Mouse (Mus musculus) right cerebral cortex, postnatal 36 days (tissue): ENCODE results near the gene Baz1a.
"Not testable (repeated sequence)": the region's sequence is repeated elsewhere in the genome, so short reads cannot be mapped to it uniquely, and the experiment has no call there.

Source experiments
- DNase-seq, 2 experiments: peaks; one replicate each; pipeline ENCODE4 v3.0.0; 2022; ENCODE audit warnings: low spot score in 2 of 2, mixed read lengths in 1 of 2

Baz1a gene

DNA sequence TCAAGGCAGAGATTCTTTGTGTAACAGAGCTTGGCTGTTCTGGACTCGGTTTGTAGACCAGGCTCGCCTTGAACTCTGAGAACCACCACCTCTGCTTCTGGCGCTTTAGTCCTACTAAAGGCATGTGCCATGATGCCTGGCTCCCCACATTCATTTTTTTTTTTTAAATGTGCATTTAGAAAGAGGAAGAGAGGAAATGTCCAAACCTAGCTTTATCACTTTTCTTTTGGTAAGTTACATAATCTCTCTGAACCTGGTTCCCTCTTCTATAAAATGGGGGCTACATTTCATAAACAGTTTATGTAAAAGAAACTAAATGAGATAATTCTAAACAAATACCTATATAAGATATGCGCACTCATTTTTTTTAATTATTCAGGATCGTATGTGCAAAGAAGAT lies 33.2 kb downstream of the Baz1a start:
- DNase-seq: no peak

DNA sequence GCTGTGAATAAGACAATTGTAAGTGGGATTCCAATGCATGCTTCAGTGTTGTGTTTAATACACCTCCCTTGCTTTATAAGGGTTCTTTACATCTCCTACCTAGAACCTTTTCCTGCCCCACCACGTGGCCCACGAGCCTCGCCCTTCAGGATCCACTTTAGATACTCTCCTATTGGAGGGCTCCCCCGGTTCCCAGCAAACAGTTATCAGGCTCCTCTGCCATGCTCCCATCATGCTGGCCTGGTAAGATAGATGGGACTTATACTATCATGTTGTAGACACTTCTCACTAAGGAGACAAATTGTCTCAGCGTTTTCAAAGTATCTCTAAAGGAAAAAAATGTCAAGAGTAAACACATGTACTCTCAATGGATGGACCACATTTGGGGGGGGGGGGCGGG lies 33.6 kb downstream of the Baz1a start:
- DNase-seq: no peak

DNA sequence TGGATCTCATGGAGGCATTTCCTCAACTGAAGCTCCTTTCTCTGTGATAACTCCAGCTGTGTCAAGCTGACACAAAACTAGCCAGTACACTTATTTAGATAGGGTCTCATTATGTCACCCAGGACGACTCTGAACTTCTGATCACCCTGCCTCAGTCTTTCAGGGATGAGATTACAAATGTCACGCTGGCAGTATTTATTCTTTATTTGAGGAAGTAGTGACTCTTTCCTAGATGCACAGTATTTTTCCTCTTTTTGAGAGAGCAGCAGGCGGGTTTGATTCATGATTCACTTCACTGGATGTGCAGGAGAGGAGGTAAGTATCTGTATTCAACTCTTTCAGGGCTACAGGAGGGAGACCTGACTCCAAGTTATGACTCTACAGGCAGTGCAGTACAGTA lies 45.1 kb downstream of the Baz1a start:
- DNase-seq: no peak

DNA sequence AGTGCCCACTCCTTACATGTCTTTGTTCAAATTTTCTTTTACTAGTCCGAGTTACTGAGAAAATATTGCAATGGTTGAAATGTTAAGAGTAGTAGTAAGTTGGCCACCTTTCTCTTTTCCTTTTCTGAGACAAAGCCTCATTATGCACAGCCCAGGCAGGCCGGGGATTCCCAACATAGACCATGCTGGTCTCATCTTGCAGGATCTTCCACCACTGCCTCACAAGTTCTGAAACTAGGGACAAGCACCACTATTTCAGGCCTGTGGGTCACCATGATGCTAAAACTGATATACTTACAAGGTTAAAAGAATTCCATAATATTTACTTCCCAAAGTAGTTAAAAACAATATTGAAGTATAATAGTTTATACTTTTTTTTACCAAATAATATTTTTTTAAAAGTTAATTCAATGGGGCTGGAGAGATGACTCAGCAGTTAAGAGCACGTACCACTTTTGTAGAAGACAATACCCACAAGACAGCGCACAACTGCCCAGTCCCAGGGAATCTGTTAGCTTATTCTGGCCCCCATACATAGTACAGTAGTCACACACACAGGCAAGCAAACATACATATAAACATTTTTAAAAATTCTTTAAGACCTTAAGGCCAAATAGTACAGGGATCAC lies 48.5 kb downstream of the Baz1a start:
- no peak for DNase-seq

DNA sequence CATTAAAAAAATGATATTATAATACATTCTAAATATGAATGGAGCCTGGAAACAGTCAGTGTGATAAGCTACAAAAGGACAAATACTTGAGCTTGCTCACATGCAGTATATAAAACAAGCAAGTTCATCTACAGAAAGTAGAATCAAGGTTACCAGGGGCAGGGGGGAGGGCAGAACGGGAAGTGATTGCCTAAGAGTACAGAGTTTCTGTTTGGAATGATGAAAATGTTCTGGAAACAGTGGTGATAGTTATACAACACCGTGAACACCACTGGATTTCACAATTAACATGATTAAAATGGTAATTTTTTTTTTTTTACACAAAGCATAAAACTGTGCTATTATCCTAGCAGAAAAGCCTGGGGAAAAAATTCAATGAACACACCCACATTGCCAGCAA lies 54.6 kb downstream of the Baz1a start:
- DNase-seq: no peak

DNA sequence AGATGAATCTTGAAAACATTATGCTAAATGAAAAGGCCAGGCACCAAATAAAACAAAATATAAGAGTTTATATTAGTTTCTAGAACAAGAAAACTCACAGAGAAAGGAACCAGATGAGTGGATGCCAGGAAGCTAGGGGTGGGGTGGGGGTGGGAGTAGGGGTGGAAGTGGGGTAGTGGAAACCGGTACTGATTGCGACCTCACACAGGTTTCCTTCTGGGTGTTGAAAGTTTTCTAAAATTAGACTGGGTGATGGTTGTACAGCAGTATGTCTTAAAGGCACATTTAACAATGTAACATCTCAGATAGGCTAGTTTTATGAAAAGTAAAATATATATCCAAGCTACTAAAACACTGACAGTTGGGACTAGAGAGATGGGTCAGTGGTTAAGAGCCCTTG lies 57.2 kb downstream of the Baz1a start:
- no peak for DNase-seq

DNA sequence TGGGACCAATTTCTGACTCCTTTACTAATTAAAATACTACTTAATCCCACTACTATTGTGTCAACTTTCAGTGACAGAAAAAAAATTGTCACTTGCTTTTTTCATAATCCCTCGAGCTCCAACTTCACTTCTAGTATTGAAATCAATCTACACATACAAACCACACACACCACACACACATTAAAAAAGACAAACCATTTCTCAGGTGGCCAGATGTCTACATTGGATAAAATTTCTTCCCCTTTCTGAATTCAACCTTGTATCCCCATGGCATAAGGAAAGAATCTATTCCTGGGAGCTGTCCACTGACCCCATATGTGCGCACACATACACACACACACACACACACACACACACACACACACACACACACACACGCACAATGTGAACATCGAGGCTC lies 57.7 kb downstream of the Baz1a start:
- no peak for DNase-seq

DNA sequence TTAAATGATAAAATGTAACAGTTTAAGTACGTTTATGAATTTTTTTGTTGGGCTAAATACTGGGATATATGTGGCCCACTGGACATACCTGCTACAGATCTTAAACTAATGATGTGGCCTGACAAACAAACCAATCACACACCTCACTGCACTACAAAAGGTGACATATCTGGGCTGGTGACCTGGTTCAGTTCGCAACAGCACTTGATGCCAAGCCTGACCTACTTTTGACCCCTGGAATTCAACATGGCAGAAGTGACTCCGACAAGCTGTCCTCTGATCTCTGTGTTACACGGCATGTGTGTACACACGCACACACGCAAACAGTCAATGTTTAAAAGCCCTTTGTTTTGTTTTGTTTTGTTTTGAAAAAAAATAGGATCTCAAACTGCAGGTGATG lies 68.0 kb downstream of the Baz1a start:
- no peak for DNase-seq

DNA sequence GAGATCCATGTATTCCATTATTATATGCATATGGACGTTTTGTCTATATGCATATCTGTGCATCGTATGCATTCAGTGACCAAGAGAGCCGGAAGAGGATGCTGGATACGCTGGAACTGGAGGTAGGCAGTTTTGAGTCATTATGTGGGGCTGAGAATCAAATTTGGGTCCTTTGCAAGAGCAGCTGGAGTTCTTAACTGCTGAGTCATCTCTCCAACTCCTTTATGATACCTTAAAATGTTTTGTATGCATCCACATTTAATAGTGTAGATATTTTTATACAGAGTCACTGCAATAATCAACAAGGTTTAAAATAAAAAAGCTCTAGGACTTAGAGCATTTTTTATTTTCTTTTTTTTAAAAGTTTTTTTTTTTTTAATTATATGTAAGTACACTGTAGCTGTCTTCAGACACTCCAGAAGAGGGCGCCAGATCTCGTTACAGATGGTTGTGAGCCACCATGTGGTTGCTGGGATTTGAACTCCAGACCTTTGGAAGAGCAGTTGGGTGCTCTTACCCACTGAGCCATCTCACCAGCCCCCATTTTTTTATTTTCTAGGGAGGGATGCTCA lies 71.5 kb downstream of the Baz1a start:
- DNase-seq: not testable (repeated sequence)

DNA sequence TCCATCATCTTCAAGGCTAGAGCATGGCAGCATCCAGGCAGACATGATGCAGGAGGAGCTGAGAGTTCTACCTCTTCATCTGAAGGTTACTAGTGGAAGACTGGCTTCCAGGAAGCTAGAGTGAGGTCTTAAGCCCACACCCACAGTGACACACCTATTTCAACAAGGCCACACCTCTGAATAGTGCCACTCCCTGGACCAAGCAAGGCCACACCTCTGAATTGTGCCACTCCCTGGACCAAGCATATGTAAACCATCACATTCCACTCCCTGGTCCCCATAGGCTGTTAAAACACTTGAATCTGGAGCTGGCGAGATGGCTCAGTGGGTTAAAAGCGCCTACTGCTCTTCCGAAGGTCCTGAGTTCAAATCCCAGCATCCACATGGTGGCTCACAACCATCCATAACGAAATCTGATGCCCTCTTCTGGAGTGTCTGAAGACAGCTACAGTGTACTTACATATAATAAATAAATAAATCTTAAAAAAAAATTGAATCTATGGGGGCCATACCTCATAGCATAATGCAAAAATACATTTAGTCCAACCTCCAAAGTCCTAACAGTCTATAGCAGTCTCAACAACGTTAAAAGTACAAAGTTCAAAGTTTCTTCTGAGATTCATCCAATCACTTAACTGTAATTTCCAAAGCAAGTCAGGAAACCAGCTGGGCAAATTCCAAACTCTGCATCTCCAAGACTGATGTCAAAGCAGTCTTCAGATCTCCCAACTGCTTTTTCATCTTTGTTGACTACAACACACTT lies 76.4 kb downstream of the Baz1a start:
- not testable (repeated sequence) for DNase-seq

DNA sequence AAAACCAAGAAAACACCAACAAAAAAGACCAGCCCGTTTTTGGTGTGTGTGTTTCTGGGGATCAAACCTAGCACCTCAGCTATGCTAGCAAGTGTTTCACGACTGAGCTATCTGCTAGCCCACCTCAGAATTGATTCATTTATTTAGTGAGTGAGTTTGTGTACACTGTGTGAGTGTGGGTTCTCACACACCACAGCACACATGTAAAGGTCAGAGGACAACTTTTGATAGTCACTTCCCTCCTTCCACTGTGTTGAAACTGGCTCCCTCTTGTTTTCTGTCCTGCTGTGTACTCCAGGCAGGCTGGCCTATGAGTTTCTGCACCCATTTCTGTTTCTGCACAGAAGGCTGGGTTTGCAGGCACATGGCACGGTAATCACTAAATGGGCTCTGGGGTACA lies 103.8 kb downstream of the Baz1a start:
- no peak for DNase-seq

DNA sequence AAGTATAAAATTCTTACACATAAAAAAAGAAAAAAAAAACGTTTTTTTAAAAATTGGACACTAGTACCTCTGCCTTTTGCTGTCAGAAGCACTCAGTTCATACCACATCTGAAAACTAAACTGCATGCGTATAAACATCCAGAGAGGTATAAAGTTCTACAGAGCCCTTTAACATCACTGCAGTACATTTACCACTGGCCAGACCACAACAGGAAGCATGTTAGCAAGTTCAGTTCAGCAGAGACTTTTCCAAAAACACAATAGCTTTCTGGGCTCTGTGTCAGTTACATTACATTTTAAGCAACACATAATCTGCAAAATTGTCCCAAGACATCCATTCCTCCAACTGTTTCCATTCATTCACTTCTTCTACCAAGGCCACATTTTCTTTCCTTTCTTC lies 121.6 kb downstream of the Baz1a start:
- not testable (repeated sequence) for DNase-seq

DNA sequence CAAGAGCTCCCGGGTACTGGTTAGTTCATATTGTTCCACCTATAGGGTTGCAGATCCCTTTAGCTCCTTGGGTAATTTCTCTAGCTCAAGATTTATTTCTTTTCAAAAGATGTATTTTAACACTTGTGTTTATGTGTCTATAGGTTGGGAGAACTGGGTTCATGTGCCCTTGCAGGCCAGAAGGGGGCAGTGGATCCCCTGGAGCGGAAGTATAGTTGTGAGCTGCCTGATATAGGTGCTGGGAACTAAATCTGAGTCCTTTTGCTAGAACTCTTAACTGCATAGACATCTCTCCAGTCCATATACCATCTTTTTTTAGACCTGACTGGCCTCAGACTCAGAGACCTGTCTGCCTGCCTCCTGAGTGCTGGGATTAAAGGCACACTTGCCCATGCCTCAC lies 123.7 kb downstream of the Baz1a start:
- no peak for DNase-seq

DNA sequence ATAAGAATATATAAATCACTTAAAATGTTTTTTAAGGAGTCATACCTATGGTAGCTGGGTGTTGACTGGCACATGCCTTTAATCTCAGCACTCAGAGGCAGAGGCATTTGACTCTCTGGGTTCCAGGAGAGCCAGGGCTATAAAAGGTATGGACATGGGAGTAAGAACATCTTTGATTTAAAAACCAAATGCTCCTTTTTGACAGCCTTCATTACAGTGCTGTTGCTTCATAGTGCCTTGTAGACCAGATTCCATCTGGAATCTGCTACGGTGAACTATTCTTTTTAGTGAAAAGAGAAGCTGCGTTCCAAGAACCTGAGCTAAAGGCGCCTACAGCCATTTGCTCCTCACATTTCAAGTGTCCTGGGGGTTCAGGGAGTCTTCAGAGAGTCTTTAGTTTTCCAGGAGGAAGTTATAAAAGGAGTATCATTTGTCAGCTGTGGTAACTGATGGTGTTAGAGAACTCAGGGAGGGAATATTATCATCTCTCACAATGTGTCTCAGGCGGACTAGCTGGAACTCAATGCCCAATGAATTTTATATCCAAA lies 126.5 kb downstream of the Baz1a start:
- no peak for DNase-seq

DNA sequence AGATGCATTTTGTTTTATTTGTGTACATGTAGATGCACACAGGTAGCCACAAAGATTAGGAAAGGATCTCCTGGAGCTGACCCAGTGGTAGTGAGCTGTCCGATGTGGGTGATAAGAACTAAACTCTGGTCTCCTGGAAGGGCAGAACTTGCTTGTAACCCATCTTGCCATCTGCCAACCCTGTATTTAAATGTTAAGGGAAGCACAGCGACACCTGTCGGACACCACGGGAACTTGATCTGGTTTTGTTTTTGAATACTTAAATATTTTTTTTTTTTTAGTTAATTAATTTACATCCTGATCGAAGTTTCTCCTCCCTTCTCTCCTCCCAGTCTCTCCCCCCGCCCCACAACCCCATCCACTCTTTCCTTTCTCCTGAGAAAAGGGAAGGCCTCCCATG lies 134.5 kb downstream of the Baz1a start:
- DNase-seq: no peak

DNA sequence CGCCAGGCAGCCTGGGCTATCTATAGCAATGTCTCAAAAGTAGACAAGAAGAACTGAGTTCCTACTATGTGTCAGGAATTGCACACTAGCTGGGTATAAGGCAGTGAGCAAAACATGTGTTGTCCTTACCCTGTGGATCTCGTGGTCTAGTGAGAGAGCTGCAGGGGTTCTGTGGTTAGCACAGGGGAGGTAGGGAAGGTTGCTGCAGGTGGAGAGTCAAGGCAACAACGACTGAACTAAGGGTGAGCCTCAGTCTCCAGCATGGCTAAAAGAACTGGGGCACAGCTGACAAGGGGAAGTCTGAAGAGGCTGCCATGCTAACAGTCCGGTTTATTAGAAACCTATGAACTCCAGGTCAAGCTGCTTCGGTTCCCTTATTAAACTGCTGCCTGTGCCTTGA lies 134.9 kb downstream of the Baz1a start:
- DNase-seq: no peak

DNA sequence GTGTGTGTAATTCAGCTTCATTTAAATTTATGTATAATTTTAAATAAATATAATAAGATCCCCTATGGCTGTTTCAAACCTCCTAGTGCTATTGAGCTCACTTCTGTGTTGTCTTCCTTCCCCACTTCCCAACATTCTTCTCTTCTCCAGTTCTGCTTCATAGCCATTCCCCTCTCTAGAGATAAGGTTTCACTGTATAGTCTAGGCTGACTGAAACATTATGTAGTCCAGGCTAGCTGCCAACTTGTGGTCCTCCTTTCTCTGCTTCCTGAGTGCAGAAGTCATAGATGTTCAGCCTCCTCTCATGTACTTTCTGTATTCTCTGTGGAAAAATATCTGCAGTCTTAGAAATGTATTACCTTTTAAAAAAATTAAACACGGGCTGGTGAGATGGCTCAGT lies 136.3 kb downstream of the Baz1a start:
- DNase-seq: no peak

DNA sequence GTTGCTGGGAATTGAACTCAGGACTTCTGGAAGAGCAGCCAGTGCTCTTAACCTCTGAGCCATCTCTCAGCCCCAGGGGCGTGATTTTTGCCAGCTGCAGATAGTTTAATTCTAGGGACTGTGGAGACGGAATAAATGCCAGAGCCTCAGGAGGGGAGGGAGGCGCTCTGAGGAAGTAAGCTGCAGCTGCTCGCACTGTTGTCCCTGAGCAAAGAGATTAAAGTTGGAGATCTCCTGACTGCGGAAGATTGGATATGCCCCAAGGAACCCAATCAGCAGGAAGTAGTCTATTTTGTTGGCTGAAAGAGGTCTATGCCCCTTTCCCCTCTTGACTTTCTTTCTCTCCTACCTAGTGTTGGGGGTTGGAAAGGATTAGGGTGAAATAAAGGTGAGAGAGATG lies 137.3 kb downstream of the Baz1a start:
- DNase-seq: no peak

DNA sequence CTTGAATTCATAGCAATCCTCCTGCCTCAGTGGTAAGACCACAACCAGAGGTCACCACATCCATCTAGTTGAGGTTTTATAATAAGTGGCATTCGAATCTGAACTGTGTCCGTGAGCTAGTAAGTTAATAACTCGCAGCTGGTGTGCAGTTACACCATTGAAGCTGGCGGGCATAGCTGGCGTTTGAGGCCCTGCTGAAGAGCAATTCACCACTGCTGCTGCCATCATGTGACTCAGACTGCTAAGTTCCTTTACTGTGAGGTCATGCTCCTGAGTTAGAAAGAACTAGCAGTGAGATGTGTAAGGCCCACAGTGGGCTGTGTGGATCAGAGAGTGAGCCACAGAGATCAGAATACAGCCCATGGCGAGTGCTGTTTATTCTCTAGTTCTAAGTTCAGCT lies 139.4 kb downstream of the Baz1a start:
- DNase-seq: no peak

DNA sequence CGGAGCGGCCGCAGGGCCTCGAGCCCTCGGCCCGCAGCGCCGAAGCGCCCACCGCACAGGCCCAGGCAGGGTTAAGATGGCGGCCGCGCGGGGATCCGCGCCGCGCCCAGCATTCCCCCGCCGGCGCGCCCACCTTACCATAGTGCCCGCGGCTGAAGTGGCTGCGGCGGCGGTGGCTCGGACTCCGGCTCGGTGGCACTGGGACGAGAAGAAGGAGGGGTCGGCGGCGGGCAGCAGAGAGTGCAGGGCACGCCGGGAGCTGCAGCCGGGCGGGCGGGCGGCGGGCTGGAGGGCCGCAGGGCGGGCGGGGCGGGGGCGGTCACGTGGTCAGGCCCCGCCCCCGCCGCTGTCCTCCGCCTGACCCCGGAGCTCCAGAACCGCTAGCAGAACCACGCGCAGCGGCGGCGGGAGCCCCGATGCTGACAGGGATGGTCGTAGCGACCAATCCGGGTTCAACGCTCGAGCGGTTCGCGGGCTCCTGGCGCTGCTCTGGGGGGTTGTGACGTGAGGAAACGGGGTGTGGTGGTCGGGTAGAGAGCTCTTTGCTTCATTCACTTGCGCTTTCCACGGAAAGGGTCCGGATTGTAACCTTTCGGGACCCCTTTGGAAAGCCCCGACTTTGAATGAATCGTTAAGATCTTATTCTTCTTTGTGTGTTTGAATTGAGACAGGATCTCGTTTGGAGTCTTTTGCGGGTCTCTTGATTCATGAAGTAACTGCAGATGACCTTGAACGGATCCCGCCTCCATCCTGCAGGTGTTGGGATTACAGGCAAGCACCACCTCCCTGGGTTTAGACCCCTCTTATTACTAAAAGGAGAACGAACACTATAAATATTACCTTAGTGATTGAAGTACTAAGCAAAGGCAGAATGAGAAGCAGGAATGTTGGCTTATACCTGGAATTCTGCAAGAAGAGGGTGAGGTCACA lies 151.3 kb downstream of the Baz1a start, which contains the start of gene Cfl2:
Gene Cfl2, minus strand, starts transcription at position 272 of the 930 bp plus-strand sequence.
- DNase-seq: peak; percentile 79 to 84

DNA sequence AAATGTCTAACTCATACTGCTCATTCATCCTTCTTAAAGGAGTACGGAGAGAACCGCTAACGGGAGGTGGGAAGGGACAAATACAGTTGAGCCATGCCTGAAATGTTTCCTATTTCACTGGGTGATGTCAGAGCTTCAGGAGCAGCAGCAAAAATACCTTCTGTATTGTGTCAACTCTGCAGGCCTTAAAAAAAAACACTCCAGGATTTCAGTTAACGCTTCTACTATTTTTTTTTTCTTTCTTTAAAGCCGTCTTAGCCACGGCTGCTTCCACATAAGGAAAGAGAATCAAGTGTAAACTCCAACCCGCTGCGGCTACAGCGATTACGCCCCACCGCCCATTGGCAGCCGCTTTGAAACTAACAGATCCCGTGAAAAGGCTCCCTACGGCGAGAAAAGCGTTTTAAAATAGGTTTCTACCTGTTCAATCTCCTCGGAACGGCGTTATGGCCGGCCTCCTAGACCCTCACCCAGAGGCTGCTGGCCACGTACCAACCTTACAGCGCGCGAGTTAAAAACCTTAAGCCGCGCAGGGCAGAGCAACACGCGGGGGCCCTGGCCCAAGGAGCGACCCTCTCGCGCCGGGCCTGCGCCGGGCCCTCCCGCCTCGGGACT lies 152.1 kb downstream of the Baz1a start:
- DNase-seq: peak in 1 of 2 experiments; percentile 21
